Mouse (Mus musculus) stomach, embryonic 14.5 days (tissue): Measurements from ENCODE around the gene Bud23. TPM values are rescaled to one million over a fixed set of nuclear protein-coding genes. Genes with fewer than 3 reads are reported as not detected.
A peak's percentile ranks its signal among the peaks of the same experiment; 100 is the strongest.

ENCODE experiments used
- ATAC-seq: fragments of 200-750 bp; cut with Nextera tagmentation; 2 replicates; pipeline ENCODE4 v1.8.0; 2017; ENCODE audit warnings: low read depth, moderate TSS enrichment; ENCODE audit not compliant: insufficient number of reproducible peaks, insufficient read depth, low FRiP score
- H3K27ac ChIP-seq: fragments of 300-500 bp; sonication (generic); 2 replicates; pipeline ENCODE4 v1.5.1; 2014; ENCODE audit warnings: mild to moderate bottlenecking, low read length, moderate library complexity, mixed read lengths
- H3K27me3 ChIP-seq: fragments of 300-500 bp; sonication (generic); 2 replicates; pipeline ENCODE4 v1.6.1; 2014; ENCODE audit warnings: low read length, control low read depth, mixed read lengths; ENCODE audit not compliant: control insufficient read depth, insufficient read depth
- H3K36me3 ChIP-seq: fragments of 300-500 bp; sonication (generic); 2 replicates; pipeline ENCODE4 v1.6.1; 2014; ENCODE audit warnings: mild to moderate bottlenecking, control low read depth, low read length, moderate library complexity, mixed read lengths; ENCODE audit not compliant: control insufficient read depth, insufficient read depth
- H3K4me1 ChIP-seq: fragments of 300-500 bp; sonication (generic); 2 replicates; pipeline ENCODE4 v1.6.1; 2014; ENCODE audit warnings: low read length, control low read depth, mixed read lengths; ENCODE audit not compliant: control insufficient read depth, insufficient read depth
- H3K4me2 ChIP-seq: fragments of 300-500 bp; sonication (generic); replicated peaks from 2 replicates; pipeline ENCODE4 v1.6.1; 2014; ENCODE audit warnings: low read depth, low read length, control low read depth
- H3K4me3 ChIP-seq: fragments of 300-500 bp; sonication (generic); 2 replicates; pipeline ENCODE4 v1.5.1; 2014; ENCODE audit warnings: low read depth, low read length, control low read depth
- H3K9ac ChIP-seq: fragments of 300-500 bp; sonication (generic); replicated peaks from 2 replicates; pipeline ENCODE4 v1.6.1; 2014; ENCODE audit warnings: low read depth, mild to moderate bottlenecking, control low read depth, low read length, moderate library complexity, mixed read lengths
- H3K9me3 ChIP-seq: fragments of 300-500 bp; sonication (generic); 2 replicates; pipeline ENCODE4 v1.6.1; 2016; ENCODE audit warnings: low read depth, low read length, control low read depth; ENCODE audit not compliant: control insufficient read depth
- WGBS: fragments of 180-500 bp; shearing (Covaris S2); extraction: QIAGEN DNeasy Blood & Tissue Kit; methylation state at CpG from one replicate; pipeline ENCODE4 v1.1.7; 2014; 5-methylcytosine and 5-hydroxymethylcytosine counted together
- polyA plus RNA-seq: library from polyadenylated mRNA; unstranded; fragments of >200 nt; fragmentation: Nextera tagmentation; extraction: Ambion mirVana; gene quantifications from 2 replicates; pipeline ENCODE4 v1.2.1, GENCODE M21; 2014

Gene Bud23
- polyA plus RNA-seq, 1 experiment from 2014 or later, result 95.2 TPM

DNA sequence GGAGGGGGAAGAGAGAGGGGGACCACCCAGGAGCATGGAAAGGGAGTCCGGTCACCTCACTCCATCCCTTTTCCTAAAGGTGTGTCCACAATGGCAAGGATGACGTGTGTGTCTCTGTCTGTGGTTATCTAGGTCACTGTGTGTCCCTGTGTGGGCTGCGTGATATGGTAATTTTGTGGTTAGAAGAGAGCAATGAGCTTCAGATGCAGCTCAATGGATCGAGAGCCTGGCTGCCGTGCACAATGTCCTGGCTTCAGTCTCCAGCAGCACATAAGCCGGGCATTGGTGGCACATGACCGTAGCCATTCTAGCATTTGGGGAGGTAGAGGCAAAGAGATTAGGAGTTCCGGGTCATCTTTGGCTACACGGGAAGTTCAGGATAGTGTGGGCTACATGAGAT, 25.2 kb downstream of the Bud23 start:
- 80% methylated on average over 9 of the region's 9 CpGs for WGBS
- no peaks in the 10 kb centered on the region for H3K27me3 ChIP-seq
- no peak overlapping the region for H3K4me3 ChIP-seq
- no peak for ATAC-seq
- H3K9me3 ChIP-seq, result no peaks in the 10 kb centered on the region
- H3K36me3 ChIP-seq, result peaks cover 1% of the 10 kb centered on the region; the same call in 1 of the 2 replicates
- no peak overlapping the region for H3K4me2 ChIP-seq
- H3K4me1 ChIP-seq, result peaks cover 3% of the 10 kb centered on the region; the same call in 1 of the 2 replicates
- no peak overlapping the region for H3K27ac ChIP-seq
- H3K9ac ChIP-seq, result no peak overlapping the region

DNA sequence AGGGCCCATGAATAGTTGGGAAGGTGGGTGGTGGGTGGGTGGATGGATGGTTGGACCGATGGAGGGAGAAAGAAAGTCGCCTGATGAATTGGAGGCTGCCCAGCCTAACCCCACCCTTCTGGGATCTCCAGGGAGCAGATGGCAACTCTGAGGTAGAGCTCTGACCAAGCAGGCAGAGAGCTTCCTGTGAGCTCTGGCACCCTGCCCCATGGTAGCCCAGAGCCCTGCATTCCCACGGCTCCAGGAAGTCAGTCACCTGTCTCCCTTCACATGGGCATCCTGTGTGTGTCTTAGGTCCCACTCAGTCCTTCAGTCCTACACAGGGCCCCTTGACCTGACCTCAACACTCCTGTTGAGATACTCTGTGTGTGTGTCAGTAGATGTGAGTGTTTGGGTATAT, 26.8 kb downstream of the Bud23 start:
- Histone ChIP-seq H3K9ac (no peak overlapping the region), H3K27ac (no peak overlapping the region), H3K4me1 (peaks cover 3% of the 10 kb centered on the region; the same call in 1 of the 2 replicates), H3K4me3 (no peak overlapping the region), H3K9me3 (peaks cover 3% of the 10 kb centered on the region; the same call in 1 of the 2 replicates), H3K36me3 (no peaks in the 10 kb centered on the region), H3K4me2 (no peak overlapping the region), H3K27me3 (no peaks in the 10 kb centered on the region)
- WGBS, result 78% methylated on average over 3 of the region's 3 CpGs
- ATAC-seq, result no peak

DNA sequence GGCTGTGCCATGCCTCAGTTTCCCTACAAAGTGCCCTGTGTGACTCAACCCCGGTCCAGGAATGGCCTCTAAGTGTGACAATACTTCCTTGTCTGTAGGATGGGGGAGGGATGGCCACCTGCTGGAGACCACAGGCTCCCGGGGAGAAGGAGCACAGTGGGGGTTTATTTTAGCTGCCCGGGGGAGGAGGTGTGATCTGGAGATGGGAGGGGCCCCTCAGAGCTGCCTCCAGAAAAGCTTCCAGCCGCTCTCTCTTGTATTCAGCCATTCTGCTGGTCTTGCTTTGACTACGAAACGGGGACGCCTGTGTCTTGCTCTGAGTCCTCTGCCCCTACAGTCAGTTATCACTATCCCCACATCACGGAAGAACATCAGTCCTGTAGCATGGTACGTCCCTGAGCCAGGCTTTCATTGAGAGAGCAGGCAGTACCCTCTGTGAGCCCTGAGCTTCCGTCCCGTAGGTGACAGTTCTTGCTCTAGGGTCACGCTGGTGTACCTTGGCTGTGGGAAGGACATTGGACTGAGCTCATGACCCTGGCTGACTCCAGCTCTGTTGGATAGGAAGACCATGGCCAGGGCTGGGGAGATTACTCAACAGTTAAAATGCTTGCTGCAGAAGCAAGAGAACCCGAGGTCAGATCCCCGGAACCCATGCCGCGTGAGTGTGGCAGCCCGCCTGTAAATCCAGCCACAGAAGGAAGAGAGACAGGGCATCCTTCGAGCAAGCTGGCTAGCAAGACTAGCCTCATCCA, 29.0 kb downstream of the Bud23 start:
- ATAC-seq, result no peak
- Histone ChIP-seq H3K4me2 (no peak overlapping the region), H3K27me3 (no peaks in the 10 kb centered on the region), H3K4me1 (peaks cover 3% of the 10 kb centered on the region; the same call in 1 of the 2 replicates), H3K36me3 (no peaks in the 10 kb centered on the region), H3K27ac (no peak overlapping the region), H3K9me3 (peaks cover 3% of the 10 kb centered on the region; the same call in 1 of the 2 replicates), H3K9ac (no peak overlapping the region), H3K4me3 (no peak overlapping the region)
- 60% methylated on average over 18 of the region's 18 CpGs for WGBS

DNA sequence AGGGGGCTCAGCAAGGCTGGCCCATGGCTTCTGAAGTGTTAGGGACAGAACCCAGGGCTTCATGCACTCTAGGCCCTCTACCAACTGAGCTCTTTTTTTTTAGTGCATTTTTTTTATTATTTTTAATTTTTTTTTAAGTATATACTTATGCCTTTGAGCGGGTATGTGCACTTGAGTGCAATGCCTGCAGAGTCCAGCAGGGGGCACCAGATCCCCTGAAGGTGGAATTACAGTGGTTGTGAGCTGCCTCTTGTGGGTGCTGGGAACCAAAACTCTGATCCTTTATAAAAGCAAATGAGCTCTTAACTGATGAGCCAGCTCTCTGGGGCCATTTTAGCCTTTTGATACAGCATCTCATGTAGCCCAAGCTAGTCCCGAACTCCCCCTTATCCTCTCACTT, 30.2 kb downstream of the Bud23 start:
- Histone ChIP-seq H3K9ac (no peak overlapping the region), H3K27me3 (no peaks in the 10 kb centered on the region), H3K4me3 (no peak overlapping the region), H3K27ac (no peak overlapping the region), H3K9me3 (peaks cover 3% of the 10 kb centered on the region; the same call in 1 of the 2 replicates), H3K4me2 (no peak overlapping the region), H3K36me3 (no peaks in the 10 kb centered on the region), H3K4me1 (peaks cover 3% of the 10 kb centered on the region; the same call in 1 of the 2 replicates)
- ATAC-seq, result no peak
- WGBS, result 100% methylated on average over 2 of the region's 2 CpGs

- Histone ChIP-seq H3K4me2 (no peak overlapping the region), H3K9me3 (peaks cover 3% of the 10 kb centered on the region; the same call in 1 of the 2 replicates), H3K27ac (no peak overlapping the region), H3K27me3 (no peaks in the 10 kb centered on the region), H3K9ac (no peak overlapping the region), H3K4me1 (peaks cover 15% of the 10 kb centered on the region), H3K4me3 (no peak overlapping the region), H3K36me3 (no peaks in the 10 kb centered on the region)
- WGBS, result 85% methylated on average over 5 of the region's 5 CpGs
- ATAC-seq, result no peak
Observed at GRCm38 (mm10) chr5:135032581-135032980, 32.2 kb downstream of the Bud23 start.

DNA sequence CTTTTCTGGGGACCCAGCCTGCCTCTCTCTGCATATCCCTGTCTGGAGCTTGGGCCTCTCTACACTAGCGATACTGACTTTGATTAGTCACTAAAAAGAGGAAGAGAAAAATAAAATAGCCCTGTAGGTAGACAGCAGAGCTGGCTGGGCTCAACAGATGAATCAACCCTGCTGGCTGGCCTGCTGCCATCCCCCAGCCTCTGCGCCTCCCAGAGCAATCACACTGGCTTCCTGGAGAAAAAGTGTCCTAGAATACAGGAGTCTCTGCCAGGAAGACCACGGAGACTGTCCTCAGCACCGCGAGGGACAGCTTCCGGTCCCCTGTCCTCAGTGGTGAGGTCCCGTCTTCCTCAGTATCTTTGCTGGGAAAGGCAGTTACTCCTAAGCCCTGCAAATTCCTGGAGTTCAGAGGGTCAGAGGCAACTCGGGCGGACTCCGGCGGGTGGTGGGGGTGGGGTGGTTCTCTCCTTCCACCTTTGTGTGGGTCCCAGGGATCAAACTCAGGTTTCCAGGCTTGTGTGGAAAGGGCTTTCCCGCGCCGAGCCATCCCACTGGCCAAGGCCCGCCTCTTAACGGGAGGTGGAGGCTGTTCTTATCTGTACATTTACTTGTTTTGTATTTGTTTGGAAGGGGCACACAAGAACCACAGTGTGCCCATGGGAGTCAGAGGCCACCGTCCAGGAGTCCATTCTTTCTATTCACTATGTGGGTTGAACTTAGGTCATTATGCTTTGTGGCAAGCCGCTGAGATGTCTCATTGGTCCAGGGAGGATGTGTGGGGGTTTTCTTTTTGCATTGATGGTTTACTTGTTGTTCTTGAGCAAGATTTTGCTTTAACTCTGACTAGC, 35.5 kb downstream of the Bud23 start:
- H3K4me2 ChIP-seq, result peak overlapping the region; percentile 3; the same call in 1 of the 2 replicates
- H3K9ac ChIP-seq, result no peak overlapping the region
- no peak overlapping the region for H3K4me3 ChIP-seq
- no peaks in the 10 kb centered on the region for H3K27me3 ChIP-seq
- H3K9me3 ChIP-seq, result peaks cover 2% of the 10 kb centered on the region; the same call in 1 of the 2 replicates
- H3K4me1 ChIP-seq, result peaks cover 32% of the 10 kb centered on the region
- 30% methylated on average over 18 of the region's 18 CpGs for WGBS
- no peak; the same call in 1 of the 2 replicates for ATAC-seq
- H3K36me3 ChIP-seq, result no peaks in the 10 kb centered on the region
- H3K27ac ChIP-seq, result peak overlapping the region; percentile 49; the same call in 1 of the 2 replicates

- Histone ChIP-seq H3K27ac (no peak overlapping the region), H3K9ac (peak overlapping the region; percentile 18; the same call in 1 of the 2 replicates)
- 6% methylated on average over 7 of the region's 7 CpGs for WGBS
Observed at GRCm38 (mm10) chr5:135025899-135026298, 38.9 kb downstream of the Bud23 start.

GRCm38 (mm10) chr5:135024665-135025224, 40.0 kb downstream of the Bud23 start:
- no peak for ATAC-seq
- Histone ChIP-seq H3K36me3 (no peaks in the 10 kb centered on the region), H3K4me2 (peak overlapping the region; percentile 99), H3K4me1 (peaks cover 36% of the 10 kb centered on the region), H3K4me3 (peak overlapping the region; percentile 84; the same call in 1 of the 2 replicates), H3K27me3 (no peaks in the 10 kb centered on the region), H3K27ac (no peak overlapping the region), H3K9me3 (no peaks in the 10 kb centered on the region), H3K9ac (no peak overlapping the region)
- WGBS, result 40% methylated on average over 11 of the region's 11 CpGs

More at GRCm38 (mm10) chr5:135025899-135026298, 38.9 kb downstream of the Bud23 start:
- Histone ChIP-seq H3K4me2 (peak overlapping the region; percentile 26), H3K27me3 (no peaks in the 10 kb centered on the region), H3K4me3 (no peak overlapping the region), H3K36me3 (no peaks in the 10 kb centered on the region), H3K9me3 (no peaks in the 10 kb centered on the region), H3K4me1 (peaks cover 36% of the 10 kb centered on the region)
- ATAC-seq, result no peak
